Mouse (Mus musculus) cerebellum, postnatal 25 days (tissue): ENCODE results near the gene Srms.
"Not testable (repeated sequence)": the region's sequence is repeated elsewhere in the genome, so short reads cannot be mapped to it uniquely, and the experiment has no call there.

ENCODE experiments used
- DNase-seq, 2 experiments: peaks; one replicate each; pipeline ENCODE4 v3.0.0; 2021; ENCODE audit warnings: mixed read lengths in 2 of 2

The Srms gene

DNA sequence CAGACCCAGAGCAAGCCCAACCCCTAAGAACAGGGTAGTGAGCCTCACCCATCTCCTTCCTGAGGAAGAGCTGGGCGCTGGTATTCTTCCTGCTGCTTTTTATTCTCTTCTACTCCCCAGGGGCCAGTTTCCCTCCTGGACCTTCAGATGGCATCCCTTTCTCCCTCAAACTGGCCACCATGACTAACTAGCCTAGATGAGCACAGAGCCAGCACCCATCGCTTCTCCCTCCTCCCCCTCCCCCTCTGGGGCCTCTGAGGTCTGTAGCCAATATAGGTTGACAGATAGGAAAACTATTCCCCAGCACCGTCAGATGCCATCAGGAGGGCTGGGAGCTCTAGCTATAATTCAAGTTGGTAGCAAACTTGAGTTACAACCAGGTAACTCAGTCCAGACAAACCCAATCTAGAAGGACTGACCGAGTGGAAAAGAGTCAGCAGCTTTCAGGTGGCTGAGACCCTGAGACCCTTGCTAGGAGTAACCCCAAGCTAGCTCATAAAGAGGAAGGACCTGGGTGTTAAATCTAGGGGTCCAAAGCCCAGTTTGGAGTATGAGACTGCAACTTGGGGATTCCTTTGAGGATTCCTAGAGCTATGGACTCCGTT is 6.0 kb upstream of the Srms start:
- DNase-seq, result no peak

DNA sequence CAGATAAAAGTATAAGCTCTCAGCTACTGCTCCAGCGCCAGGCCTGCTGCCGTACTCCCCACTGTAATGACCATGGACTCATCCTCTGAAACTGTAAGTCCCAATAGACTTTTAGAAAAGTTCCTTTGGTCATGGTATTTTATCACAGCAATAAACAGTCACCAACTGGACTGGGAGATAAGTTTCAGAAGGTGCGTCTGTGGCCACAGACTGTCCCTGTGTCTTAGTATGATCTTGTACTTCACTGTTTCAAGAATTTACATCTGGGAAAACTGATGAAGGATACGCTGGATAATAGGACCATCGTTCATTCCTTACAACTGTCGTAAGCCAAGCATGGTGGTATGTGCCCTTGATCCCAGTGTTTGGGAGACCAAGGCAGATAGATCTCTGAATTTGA is 3.1 kb upstream of the Srms start:
- no peak for DNase-seq

DNA sequence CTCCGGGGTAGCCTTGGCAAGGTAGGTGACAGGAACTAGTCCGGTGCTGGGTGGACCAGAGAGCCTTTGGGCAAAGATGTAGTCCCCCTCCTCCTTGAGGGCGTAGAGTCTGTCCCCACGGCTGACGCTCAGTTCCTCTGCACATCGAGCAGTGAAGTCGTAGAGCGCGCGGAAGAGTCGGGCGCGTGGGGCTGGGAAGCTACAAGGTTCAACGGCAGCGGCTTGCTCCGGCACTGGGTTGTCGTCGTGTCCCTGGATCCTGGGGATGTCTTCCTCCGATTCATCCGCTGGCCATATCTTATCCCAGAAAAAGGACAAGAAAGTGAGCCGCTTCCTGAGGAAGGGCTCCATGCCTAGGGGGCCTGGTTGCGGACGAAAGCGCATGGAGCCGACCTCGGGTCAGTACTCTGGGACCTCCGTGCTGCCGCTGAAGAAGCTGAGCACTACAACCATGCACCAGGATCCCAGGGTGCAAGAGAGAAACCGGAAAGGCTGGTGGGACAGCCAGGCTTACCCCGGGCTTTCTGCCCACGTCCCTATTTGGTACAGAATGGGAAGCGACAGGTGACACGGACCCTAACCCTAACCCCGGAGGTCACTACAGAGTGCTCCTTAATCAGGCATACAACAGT is 480 bp downstream of the Srms start:
- no peak for DNase-seq

DNA sequence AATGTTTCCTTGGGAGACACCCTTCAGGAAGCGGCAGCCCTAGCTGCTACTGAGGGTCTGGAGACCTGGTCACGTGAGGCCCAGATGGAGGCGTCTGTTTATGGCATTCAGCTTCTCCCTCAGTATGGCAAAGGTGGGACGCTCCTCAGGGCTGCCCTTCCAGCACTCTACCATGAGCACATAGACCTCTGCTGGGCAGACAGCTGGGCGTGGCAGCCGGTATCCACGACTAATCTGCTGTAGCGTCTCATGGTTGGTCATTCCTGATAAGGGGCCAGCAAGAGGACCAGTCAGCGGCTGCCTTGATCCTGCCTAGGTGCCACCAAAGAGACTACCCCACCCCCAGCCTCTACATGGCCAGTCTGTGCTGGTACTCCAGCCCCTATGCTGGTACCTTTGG is 6.9 kb downstream of the Srms start:
- no peak for DNase-seq

DNA sequence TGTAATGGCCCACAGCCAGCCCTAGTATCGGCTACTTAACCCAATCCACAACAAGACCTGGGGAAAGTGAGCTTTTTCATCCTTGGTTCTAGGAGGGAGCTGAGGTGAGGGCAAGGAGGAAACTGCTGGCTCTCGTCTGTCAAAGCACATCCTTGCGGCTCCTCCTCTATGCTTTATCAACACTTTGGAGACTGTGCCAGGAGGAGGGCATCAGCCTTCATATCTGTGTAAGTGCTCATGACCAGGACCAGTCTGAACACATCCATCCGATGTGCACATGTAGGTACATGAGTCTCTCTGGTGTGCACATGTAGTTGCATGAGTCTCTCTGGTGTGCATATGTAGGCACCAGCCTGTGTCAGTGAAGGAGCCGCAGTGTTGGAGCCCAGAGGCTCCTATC is 7.3 kb downstream of the Srms start:
- no peak for DNase-seq

DNA sequence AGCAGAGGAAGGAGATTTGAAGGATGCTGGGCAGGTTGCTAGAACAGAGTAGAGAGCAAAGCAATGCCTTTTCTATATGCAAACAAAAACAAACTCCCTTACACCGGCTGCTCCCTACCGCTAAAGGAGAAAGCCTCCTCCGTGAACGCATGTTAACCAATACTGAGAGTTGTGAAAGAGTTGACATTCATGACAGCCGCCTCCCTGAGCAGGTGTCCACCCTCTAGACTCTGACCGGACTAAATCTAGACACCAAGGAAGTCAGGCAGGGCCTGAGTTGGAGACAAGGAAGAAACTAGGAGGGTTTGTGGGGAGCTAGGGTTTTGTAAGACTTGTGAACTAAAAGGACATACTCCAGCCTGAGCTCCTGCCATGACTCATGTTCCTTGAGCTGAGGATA is 10.1 kb downstream of the Srms start:
- DNase-seq, result no peak

DNA sequence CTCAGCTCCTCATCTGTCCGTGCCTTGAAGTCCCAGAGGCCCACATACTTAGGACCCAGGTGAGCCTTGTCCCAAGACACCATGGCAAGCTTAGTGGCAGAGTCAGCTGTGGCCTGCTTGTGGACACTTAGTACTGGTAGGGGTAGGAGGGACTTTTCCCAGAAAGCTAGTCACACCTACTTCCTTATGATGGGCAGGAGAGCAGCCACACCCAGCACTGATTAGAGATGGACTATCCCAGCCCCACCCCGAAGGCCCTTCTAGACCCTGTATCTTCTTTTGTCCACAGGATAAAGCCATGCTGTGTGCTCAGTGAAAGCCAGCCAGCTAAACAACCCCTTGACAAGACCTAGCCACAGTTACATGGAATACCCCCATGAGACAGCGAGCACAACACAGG is 10.6 kb downstream of the Srms start, which contains the start of gene Ptk6:
Gene Ptk6 (minus strand): TSS at position 368 of the 400 bp plus-strand sequence.
- DNase-seq, result no peak

DNA sequence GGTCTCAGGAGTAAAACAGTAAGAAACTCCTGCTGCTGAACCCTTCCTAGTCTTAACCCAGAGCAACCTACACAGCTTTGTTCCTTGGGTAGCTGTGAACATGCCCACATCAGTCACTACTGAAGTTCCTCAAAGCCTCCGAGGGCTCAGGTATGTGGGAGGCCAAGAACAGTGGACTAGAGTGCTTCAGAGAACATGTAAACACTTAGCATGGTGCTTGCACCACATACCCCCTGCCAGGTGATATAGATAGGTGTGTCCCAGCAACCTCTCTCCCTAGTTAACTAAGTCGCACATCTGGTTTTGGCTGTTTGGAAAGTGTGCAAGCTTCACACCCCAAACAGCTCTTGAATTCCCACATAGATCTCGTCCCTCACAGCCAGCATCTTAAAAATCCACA is 11.4 kb downstream of the Srms start:
- no peak for DNase-seq

DNA sequence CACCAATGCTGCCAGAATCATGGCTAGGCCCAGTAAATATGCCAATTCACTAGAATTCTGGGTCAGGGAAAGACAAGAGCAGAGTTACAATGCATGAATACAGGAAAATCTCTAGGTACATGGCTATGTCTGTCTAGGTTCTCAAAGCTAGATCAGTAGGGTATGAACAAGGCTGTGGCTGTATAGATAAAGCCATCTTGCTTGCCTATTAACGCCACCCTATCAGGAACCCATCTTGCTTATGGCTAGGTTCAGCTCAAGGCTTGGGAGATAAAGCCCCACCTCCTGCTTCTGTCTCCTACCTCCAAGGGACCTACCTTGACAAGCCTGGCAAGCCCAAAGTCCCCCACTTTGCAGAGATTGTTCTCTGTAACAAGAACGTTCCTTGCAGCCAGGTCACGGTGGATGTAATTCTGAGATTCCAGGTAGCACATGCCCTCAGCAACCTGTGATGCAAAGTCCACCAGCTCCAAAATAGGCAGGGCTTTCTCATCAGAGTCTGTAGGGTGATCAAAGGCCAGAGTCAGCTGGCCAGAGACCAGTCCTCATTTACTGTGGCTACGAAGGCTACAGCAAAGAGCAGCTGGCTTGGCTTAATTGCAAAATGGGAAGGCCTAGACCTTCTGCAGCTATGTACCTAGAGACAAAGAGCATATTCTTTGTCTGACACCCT is 16.2 kb downstream of the Srms start:
- no peak for DNase-seq

DNA sequence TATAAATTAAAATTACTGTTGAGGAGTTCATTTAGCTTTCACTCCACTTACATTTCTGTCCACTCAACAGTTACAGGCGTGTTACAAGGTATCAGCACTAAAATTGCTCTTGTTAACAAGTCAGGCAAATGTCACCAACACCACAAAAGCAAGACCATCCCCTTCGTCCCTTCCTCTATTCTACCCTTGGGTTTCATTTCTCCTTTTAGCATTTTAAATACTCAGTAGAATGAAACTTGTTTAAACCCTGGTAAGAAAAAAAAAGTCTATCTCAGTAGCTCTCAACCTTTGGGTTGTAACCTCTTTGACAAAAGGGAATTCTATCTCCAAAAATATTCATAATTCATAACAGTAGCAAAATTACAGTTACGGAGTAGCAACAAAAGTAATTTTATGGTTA is 19.9 kb downstream of the Srms start:
- no peak for DNase-seq

DNA sequence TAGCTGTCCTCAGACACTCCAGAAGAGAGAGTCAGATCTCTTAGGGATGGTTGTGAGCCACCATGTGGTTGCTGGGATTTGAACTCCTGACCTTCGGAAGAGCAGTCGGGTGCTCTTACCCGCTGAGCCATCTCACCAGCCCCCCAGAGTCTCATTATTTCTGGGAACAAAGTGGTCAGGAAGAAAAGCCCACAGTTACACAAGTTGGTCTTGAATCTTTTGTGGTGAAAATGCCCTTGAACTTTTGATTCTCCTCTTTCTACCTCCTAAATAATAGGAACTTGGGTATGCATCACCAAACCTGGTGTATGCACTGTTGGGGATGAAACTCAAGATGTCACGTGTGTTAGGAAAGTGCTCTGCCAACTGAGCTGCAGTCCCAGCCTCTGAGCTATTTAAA is 21.0 kb downstream of the Srms start:
- no peak for DNase-seq

DNA sequence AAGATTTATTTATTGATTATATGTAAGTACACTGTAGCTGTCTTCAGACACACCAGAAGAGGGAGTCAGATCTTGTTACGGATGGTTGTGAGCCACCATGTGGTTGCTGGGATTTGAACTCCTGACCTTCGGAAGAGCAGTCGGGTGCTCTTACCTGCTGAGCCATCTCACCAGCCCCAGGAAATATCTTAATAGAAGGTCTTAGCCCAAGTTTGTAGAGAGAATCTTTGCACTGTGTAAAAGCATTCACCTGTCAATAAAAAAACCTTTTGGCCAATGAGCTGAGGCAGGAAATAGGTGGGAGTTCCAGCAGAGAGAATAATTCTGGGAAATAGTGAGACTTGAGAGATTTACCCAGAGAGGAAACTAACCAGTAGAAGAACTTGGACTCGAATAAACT is 21.6 kb downstream of the Srms start:
- DNase-seq, result not testable (repeated sequence)

DNA sequence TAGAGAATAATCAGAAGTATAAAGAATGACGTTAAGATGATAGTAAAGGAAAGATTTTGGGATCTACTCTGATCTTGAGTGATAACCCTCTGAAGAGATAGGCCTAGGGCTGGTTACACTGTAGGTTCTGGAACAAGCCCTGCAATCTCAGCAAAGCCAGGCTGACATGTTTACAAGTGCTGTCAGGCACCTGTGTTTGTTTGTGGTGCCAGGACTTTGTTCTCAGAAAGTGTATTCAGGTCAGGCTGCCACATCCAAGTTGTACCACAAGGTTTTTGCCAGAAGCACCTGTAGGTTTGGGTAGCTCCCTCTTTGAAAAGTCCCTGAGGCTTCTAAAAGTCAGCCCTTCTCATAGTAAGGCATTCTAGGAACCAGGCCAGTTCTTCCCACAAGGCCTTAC is 23.7 kb downstream of the Srms start:
- no peak for DNase-seq

DNA sequence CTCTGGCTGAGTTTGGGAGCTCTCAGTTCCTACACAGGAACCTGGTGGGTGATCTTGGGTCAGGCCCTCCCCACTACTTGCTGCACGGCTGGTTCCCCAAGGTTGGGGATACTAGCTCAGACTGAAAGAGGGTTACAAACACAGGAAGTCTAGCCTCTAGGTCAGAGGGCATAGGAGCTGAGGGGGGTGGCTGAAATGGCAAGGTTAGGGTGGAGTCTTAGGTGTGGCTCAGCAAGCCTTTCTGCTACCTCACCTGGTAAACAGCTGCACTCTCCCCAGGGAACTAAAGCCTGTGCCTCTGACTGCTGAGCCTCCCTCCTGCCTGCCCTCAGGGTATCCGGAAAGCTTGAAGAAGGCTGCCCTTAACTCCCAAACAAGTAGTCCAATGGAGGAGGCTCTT is 24.3 kb downstream of the Srms start:
- no peak for DNase-seq

DNA sequence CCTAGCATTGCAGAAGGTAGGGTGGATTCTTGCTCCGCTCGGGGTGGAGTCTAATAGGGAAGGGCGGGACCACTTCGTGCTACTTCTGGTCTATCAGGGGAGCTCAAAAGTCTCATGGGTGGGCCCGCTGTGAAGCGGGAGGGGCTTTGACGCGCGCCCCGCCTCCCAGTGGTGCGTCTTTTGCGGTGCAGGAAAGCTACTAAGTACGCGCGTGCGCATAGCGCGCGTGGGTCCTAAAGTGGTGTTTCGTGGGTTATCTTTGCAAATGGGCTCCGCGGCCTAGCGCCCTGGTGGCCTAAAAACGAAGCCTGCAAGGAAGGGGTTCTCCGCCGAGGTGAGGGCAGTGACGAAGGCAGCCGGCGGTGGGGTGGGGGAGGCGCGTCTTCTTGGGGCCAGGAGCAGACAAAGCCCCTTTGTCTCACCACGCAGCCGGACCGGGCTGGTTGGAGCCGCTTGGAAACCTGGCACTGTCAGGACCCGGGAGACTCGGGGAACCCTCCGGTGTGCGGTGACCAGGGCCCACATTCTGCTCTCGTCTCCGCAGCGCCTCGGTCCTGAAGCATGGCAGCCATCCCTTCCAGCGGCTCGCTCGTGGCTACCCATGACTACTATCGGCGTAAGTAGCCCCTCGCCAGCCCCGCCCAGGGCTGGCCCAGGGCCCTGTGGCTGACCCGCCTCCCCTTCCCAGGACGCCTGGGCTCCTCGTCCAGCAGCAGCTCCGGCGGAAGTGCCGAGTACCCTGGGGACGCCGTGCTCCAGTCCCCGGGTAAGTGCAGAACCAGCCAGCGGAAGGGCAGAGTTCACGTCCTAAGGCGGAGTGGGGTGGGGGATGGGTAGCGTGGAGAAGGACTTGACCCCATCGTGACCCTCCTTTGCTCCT is 25.6 kb downstream of the Srms start, which contains the start of gene Ppdpf:
Gene Ppdpf (plus strand): TSS at position 127 of the 880 bp plus-strand sequence.
- DNase-seq, result peak; percentile 87 to 89

DNA sequence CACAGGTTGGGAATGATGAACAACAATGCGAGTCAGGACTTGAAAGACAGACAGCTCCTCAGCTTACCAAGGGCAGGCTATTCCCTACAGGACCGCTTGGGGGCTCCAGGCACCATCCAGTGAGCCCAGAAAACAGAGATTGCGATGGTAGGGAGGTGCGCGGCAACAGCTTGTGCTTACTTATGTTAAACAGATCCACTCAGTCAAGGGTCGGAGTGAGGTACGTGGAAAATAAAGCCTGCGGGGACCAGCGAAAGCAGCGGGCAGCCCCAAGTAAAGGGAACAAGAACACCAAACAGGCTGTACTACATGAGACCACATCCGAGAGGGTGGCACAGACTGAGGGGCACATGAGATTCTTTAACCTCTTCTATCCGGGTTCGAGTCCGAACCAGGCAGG is 26.4 kb downstream of the Srms start:
- peak; percentile 92 to 93 for DNase-seq

DNA sequence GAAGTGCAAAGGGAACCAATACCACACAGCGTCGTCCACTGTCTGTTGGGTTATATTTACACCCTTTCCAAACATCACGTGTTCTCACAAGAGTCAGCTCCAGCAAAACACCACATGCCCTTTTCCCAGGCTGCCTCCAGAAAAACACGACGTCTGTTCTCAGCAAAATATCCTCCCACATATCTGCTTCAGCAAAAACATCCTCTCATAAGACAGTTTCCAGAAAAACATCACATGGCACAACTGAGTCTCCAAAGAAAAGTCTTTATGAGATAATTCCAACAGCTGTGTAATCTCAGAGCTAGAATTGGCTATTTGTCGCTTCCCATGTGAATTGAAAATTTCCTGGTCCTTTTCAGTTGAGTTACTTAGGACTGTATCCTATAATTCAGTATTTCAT is 32.1 kb downstream of the Srms start:
- no peak for DNase-seq

DNA sequence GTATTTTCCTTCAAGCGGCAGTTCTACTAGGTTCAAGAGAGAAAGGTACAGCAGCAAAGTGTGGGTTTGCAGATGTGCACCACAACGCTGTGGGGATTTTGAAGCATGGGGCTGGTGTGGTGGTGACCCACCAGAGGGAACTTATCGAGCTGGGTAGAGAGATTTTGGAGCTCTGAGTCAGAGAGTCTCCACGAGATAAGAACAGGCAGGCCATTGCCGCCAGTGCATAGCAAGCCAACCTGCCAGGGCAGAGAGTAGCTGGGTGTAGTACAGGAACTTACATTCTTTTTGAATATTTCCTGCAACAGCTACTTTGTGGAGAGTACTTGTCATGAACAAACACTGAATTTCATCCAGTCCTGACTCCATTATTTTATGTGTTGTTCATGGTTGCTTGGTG is 34.5 kb downstream of the Srms start:
- no peak for DNase-seq

DNA sequence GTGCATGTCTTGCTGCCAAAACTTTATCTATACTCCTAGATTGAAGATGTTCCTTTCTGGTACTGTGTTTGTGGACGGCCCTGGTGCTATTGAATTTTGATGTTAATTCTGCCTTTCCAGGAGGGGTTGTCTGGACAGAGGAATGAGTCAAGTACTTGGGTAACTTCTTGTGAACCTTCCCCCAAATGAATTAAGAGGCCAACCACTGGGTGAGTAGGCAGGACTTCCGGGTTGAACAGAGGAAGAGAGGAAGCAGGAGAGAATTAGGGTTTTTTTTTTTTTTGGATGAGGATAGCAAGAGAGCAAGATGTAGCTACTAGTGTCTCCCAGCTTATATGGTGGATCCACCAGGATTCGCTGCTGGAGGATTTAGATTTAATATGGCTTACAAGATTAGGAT is 35.0 kb downstream of the Srms start:
- no peak for DNase-seq

DNA sequence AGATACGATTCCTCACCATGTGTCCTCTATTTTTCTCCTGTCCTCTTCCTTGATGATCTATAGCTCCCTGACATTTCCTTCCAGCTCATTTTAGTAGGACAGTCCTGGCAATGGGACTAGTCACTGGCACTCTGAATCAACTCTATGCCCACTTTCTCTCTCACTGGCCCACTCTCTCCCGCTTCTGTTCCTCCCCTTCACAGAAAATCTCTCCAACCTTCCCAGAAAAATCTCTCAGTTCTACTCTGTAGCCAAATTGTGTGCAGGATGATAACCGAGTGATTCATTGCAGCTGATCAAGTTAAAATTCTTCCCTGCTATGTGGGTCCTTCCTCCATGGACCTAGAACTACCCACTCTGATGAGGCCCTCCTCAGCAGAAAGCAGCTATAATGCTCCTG is 38.3 kb downstream of the Srms start:
- no peak for DNase-seq

DNA sequence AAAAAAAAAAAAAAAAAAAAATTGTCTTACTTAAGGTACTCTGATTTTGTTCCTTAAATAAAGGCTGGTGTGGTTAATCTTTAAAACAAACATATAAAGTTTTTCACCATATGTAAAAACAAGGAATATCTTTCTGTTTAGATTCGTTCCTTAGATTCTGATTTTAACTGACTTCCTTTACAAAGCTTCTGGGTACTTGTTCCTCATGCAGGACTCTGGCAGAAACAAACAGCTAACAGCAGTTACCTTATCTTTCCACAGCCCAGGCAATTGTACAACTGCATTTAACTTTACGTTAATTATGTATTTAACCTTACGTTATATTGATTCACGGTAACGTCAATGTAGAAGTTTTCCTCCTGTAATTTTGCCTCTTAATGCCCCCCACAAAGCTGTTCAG is 46.5 kb downstream of the Srms start:
- DNase-seq, result no peak

DNA sequence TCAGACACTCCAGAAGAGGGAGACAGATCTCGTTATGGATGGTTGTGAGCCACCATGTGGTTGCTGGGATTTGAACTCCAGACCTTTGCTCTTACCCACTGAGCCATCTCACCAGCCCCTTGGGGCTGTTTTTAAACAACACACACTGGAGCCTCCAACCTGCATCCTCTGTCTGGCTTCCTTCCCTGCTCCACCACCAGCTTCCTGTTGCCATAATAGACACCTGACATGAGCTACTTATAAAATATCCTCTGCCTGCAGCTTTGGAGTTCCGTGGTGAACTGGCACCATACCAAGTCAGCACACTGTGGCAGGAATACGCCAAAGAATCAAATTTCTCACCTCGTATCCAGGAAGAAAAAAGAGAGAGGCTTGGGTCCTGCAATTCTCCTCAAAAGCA is 52.2 kb downstream of the Srms start:
- peak; percentile 24 to 43 for DNase-seq

DNA sequence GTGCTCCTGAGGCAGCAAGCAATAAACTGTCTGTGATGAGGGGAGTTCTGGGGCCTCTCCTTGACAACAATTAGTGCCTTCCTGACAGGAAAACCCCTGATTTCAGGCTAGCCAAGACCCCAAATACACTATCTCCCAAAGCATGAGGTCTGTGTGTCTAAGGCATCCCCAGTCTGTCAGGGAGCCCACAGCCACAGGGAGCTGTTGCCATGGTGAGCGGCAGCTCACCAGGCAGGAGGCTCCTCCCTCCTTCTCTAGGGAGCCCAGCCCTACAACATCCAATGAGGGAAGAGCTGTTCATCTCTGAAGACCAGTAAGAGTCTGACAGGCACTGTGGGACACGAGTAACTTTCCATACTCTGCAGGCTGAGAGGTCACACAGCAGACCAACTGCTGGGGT is 53.2 kb downstream of the Srms start:
- peak; percentile 79 to 80 for DNase-seq
